Mouse (Mus musculus) MEL (cell line): ENCODE data around the gene Ang4. TPM values are rescaled to one million over a fixed set of nuclear protein-coding genes. Genes with fewer than 3 reads are reported as not detected.

Source experiments
- DNase-seq: peaks from one replicate; pipeline ENCODE4 v3.0.0; 2011; ENCODE audit warnings: low read depth, low spot score
- H3K27ac ChIP-seq: 2 replicates; pipeline ENCODE4 v1.5.1; 2012; ENCODE audit warnings: low read depth, mild to moderate bottlenecking, control low read depth, low read length, moderate library complexity; ENCODE audit not compliant: control insufficient read depth
- H3K27me3 ChIP-seq, 2 experiments: fragments of 150-350 bp in 1 of 2; sonication (generic) in 1 of 2; 2 replicates each; pipeline ENCODE4 v1.6.1; 2012; ENCODE audit warnings: low read length in 2 of 2, mild to moderate bottlenecking in 2 of 2, improper control_type of control experiment in 1 of 2, moderate library complexity in 1 of 2; ENCODE audit not compliant: insufficient read depth in 2 of 2, control insufficient read depth in 1 of 2
- H3K36me3 ChIP-seq, 2 experiments: 2 replicates each; pipeline ENCODE4 v1.6.1; 2012 to 2014; ENCODE audit warnings: low read length in 2 of 2, improper control_type of control experiment in 1 of 2, inconsistent platforms in 1 of 2, mild to moderate bottlenecking in 1 of 2; ENCODE audit not compliant: insufficient read depth in 2 of 2, control insufficient read depth in 1 of 2
- H3K4me1 ChIP-seq, 2 experiments: fragments of 150-350 bp in 1 of 2; sonication (generic) in 1 of 2; 2 replicates each; pipeline ENCODE4 v1.6.1; 2012; ENCODE audit warnings: low read length in 2 of 2, improper control_type of control experiment in 1 of 2, mild to moderate bottlenecking in 1 of 2; ENCODE audit not compliant: insufficient read depth in 2 of 2, control insufficient read depth in 1 of 2
- H3K4me3 ChIP-seq, 2 experiments: fragments of 150-350 bp in 1 of 2; sonication (generic) in 1 of 2; 2 replicates each; pipeline ENCODE4 v1.5.1; 2012; ENCODE audit warnings: low read depth in 2 of 2, low read length in 2 of 2, mild to moderate bottlenecking in 2 of 2, moderate library complexity in 2 of 2, control low read depth in 1 of 2, improper control_type of control experiment in 1 of 2; ENCODE audit not compliant: control insufficient read depth in 1 of 2, insufficient read depth in 1 of 2
- H3K79me2 ChIP-seq: 2 replicates; pipeline ENCODE4 v1.6.1; 2012; ENCODE audit warnings: mild to moderate bottlenecking, low read length, moderate library complexity; ENCODE audit not compliant: control insufficient read depth, poor library complexity, insufficient read depth
- H3K9ac ChIP-seq: 2 replicates; pipeline ENCODE4 v1.6.1; 2012; ENCODE audit warnings: low read depth, mild to moderate bottlenecking, control low read depth, low read length, moderate library complexity; ENCODE audit not compliant: control insufficient read depth, poor library complexity, severe bottlenecking
- H3K9me3 ChIP-seq: fragments of 150-350 bp; sonication (generic); replicated peaks from 2 replicates; pipeline ENCODE4 v1.6.1; 2012; ENCODE audit warnings: mild to moderate bottlenecking, low read length, improper control_type of control experiment, moderate library complexity; ENCODE audit not compliant: insufficient read depth
- CHD1 ChIP-seq: IDR thresholded peaks from 2 replicates; pipeline ENCODE4 v1.6.1; 2012; ENCODE audit warnings: low read depth, mild to moderate bottlenecking, inconsistent platforms, low read length, improper control_type of control experiment
- CTCF ChIP-seq, 3 experiments: IDR thresholded peaks in 2 of 3; conservative IDR thresholded peaks in 1 of 3; 2 replicates each; pipeline ENCODE4 v1.5.1; 2011 to 2012; ENCODE audit warnings: low read length in 3 of 3, low read depth in 2 of 3, mild to moderate bottlenecking in 2 of 3, improper control_type of control experiment in 1 of 3, inconsistent platforms in 1 of 3, mixed read lengths in 1 of 3, moderate library complexity in 1 of 3; ENCODE audit not compliant: control insufficient read depth in 1 of 3, insufficient read depth in 1 of 3, poor library complexity in 1 of 3, severe bottlenecking in 1 of 3
- KAT2A ChIP-seq: conservative IDR thresholded peaks from 2 replicates; pipeline ENCODE4 v1.6.1; 2012; ENCODE audit warnings: low read depth, low read length, improper control_type of control experiment, inconsistent platforms
- MAX ChIP-seq: IDR thresholded peaks from 2 replicates; pipeline ENCODE4 v1.6.1; 2011; ENCODE audit warnings: low read length, improper control_type of control experiment
- MEF2A ChIP-seq: IDR thresholded peaks from 2 replicates; pipeline ENCODE4 v1.6.1; 2014; ENCODE audit warnings: low read depth, mild to moderate bottlenecking, inconsistent platforms, low read length, improper control_type of control experiment; ENCODE audit not compliant: poor library complexity, insufficient replicate concordance, severe bottlenecking; ENCODE audit errors: extremely low read depth
- MYB ChIP-seq: IDR thresholded peaks from 2 replicates; pipeline ENCODE4 v1.6.1; 2011; ENCODE audit warnings: mild to moderate bottlenecking, low read depth, low read length, improper control_type of control experiment
- MYC ChIP-seq: IDR thresholded peaks from 2 replicates; pipeline ENCODE4 v1.6.1; 2011; ENCODE audit warnings: low read depth, mild to moderate bottlenecking, low read length, improper control_type of control experiment, moderate library complexity
- NELFE ChIP-seq: IDR thresholded peaks from 2 replicates; pipeline ENCODE4 v1.6.1; 2011; ENCODE audit warnings: low read depth, low read length, improper control_type of control experiment
- NRF1 ChIP-seq: IDR thresholded peaks from 2 replicates; pipeline ENCODE4 v1.6.1; 2014; ENCODE audit warnings: low read depth, mild to moderate bottlenecking, inconsistent platforms, low read length, improper control_type of control experiment, moderate library complexity; ENCODE audit not compliant: poor library complexity, insufficient read depth, severe bottlenecking
- POLR2AphosphoS5 ChIP-seq: IDR thresholded peaks from 2 replicates; pipeline ENCODE4 v1.6.1; 2012; ENCODE audit warnings: low read depth, borderline replicate concordance, mild to moderate bottlenecking, inconsistent platforms, low read length, moderate library complexity, mixed read lengths
- RAD21 ChIP-seq: IDR thresholded peaks from 2 replicates; pipeline ENCODE4 v1.6.1; 2011; ENCODE audit warnings: mild to moderate bottlenecking, low read depth, low read length, improper control_type of control experiment
- SMC3 ChIP-seq: IDR thresholded peaks from 2 replicates; pipeline ENCODE4 v1.6.1; 2011; ENCODE audit warnings: low read depth, low read length, improper control_type of control experiment
- TAL1 ChIP-seq: IDR thresholded peaks from 2 replicates; pipeline ENCODE4 v1.6.1; 2012; ENCODE audit warnings: mild to moderate bottlenecking, inconsistent platforms, low read length, moderate library complexity, mixed read lengths
- TBP ChIP-seq: IDR thresholded peaks from 2 replicates; pipeline ENCODE4 v1.8.0; 2011; ENCODE audit warnings: low read depth, low read length, improper control_type of control experiment
- UBTF ChIP-seq: IDR thresholded peaks from 2 replicates; pipeline ENCODE4 v1.6.1; 2012; ENCODE audit warnings: low read depth, mild to moderate bottlenecking, inconsistent platforms, low read length, improper control_type of control experiment, moderate library complexity, borderline replicate concordance; ENCODE audit not compliant: insufficient read depth
- USF1 ChIP-seq: IDR thresholded peaks from 2 replicates; pipeline ENCODE4 v1.6.1; 2014; ENCODE audit warnings: low read depth, mild to moderate bottlenecking, inconsistent platforms, low read length, improper control_type of control experiment, moderate library complexity
- ZMIZ1 ChIP-seq: IDR thresholded peaks from 2 replicates; pipeline ENCODE4 v1.6.1; 2012; ENCODE audit warnings: low read depth, mild to moderate bottlenecking, inconsistent platforms, low read length, improper control_type of control experiment, moderate library complexity
- polyA plus RNA-seq, 2 experiments: library from polyadenylated mRNA; stranded (reverse) in 1 of 2; unstranded in 1 of 2; fragments of >175 nt in 1 of 2; fragments of >200 nt in 1 of 2; gene quantifications; 2 replicates each; pipeline versions ENCODE4 v1.2.1 to v1.2.4; 2012; ENCODE audit warnings: low replicate concordance in 2 of 2, low read depth in 1 of 2; ENCODE audit not compliant: insufficient read length in 2 of 2, insufficient read depth in 1 of 2, missing spikeins in 1 of 2
- total RNA-seq: library from RNA; depleted of rRNA; stranded (reverse); fragments of 300-350 nt; gene quantifications from 2 replicates; pipeline ENCODE4 v1.2.3, GENCODE M21; 2012

The Ang4 gene
- total and polyA plus RNA-seq, 3 experiments, result not detected

DNA sequence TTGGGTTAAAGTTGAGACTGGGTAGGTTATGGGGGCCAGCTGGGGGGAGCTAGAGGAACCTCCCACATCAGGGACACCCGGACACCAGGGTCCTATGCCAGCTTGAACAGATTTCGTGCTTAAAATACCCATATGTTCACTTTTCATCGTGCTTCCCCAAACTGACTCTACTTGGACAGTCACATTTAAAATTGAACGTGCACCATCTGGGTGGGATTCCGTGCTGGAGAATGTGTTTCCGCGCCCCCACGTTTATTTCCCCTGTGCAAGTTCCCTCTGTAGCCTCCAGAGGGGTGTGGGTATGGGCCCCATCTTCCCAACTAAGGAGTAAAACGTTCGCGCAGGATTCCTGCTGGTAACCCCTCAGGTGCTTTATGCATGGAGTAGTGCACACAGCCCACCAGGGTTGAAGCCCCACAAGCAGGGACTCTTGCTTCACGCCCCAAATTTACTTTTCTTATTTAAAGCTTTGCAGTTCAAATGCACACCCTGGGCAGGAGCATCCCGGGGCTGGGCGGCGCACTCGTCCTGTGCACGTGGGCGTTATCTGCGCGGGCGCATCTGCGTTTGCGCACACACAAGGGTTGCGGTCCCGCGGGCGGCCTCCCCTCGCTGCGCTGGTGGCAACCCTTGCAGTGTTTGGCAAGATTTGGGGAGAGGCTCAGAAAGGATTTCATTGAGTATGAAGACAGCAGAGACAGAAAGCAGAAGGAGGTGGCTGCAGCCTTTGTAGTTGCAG, 34.8 kb downstream of the Ang4 start:
- H3K27me3 ChIP-seq, result no peaks in the 10 kb centered on the region
- no peak overlapping the region for H3K4me3 ChIP-seq
- H3K4me1 ChIP-seq, result no peaks in the 10 kb centered on the region
- H3K36me3 ChIP-seq, result no peaks in the 10 kb centered on the region
- H3K27ac ChIP-seq, result no peak overlapping the region
- no peak for DNase-seq
- TF ChIP-seq TAL1, result no peak
- no peak for TF ChIP-seq MEF2A
- TF ChIP-seq ZMIZ1, result no peak
- TF ChIP-seq MYC, result no peak
- TF ChIP-seq KAT2A, result no peak
- no peak for TF ChIP-seq CTCF (IDR thresholded peaks at IDR 0.05 in 2 of 3, conservative IDR thresholded peaks at IDR 0.05 in 1 of 3; ENCODE audit: control insufficient read depth in 1 of 3, insufficient read depth in 1 of 3, low read depth in 2 of 3, low read length in 3 of 3, poor library complexity in 1 of 3, severe bottlenecking in 1 of 3)
- no peak for TF ChIP-seq USF1
- TF ChIP-seq NELFE, result no peak
- TF ChIP-seq CHD1, result no peak
- TF ChIP-seq TBP, result no peak
- TF ChIP-seq POLR2AphosphoS5, result no peak
- TF ChIP-seq MYB, result no peak
- no peaks in the 10 kb centered on the region for H3K79me2 ChIP-seq
- H3K9me3 ChIP-seq, result no peaks in the 10 kb centered on the region
- no peak overlapping the region for H3K9ac ChIP-seq

DNA sequence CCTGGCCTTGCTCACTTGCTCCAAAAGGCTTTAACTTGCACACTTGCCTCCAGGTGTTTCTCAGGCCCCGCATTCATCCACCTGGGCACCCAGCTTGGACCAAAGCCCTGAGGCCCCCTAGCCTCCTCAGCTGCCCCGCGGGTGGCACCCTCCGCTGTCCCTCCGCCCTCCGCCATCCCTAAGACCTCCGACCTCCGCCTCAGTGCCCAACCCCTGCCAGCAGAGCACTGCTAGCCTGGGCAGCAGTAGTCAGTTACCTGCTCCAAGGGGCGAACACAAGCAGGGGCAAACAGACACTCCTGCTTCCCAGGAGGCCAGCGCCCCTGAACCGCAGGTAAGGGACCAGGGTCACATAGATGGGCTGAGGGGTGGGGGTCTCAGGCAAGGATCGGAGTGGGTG, 35.4 kb downstream of the Ang4 start:
- Histone ChIP-seq H3K36me3 (no peaks in the 10 kb centered on the region), H3K4me1 (no peaks in the 10 kb centered on the region), H3K9me3 (no peaks in the 10 kb centered on the region), H3K27me3 (no peaks in the 10 kb centered on the region), H3K9ac (no peak overlapping the region), H3K79me2 (no peaks in the 10 kb centered on the region), H3K27ac (no peak overlapping the region), H3K4me3 (no peak overlapping the region)
- TF ChIP-seq SMC3, result no peak
- TF ChIP-seq MYC, result no peak
- no peak for TF ChIP-seq UBTF
- TF ChIP-seq NRF1, result no peak
- TF ChIP-seq RAD21, result no peak
- no peak for TF ChIP-seq MAX
- no peak for TF ChIP-seq USF1
- no peak for DNase-seq
